Mouse (Mus musculus) telencephalon, adult 2 months (tissue): ENCODE results near the gene Zfp882.
"Not testable (repeated sequence)": the region's sequence is repeated elsewhere in the genome, so short reads cannot be mapped to it uniquely, and the experiment has no call there.

Source experiments
- DNase-seq: peaks from one replicate; pipeline ENCODE4 v3.0.0-alpha.2; 2011; ENCODE audit warnings: low read depth, low spot score

Zfp882 gene

GRCm38 (mm10) chr8:71952489-71952888, 44.1 kb downstream of the Zfp882 start:
- no peak for DNase-seq

- DNase-seq: not testable (repeated sequence)
Measured at GRCm38 (mm10) chr8:71952961-71953700, 44.7 kb downstream of the Zfp882 start.

GRCm38 (mm10) chr8:71954666-71955065, 46.3 kb downstream of the Zfp882 start:
- no peak for DNase-seq

- DNase-seq: no peak
Measured at GRCm38 (mm10) chr8:71960483-71960882, 52.1 kb downstream of the Zfp882 start.

GRCm38 (mm10) chr8:71961796-71962195, 53.4 kb downstream of the Zfp882 start:
- no peak for DNase-seq

GRCm38 (mm10) chr8:71964051-71964450, 55.6 kb downstream of the Zfp882 start:
- no peak for DNase-seq

- DNase-seq: no peak
Measured at GRCm38 (mm10) chr8:71965166-71965565, 56.8 kb downstream of the Zfp882 start.
